18 mouse cellular contexts compared by ENCODE assay signal in the genomic region with DNA sequence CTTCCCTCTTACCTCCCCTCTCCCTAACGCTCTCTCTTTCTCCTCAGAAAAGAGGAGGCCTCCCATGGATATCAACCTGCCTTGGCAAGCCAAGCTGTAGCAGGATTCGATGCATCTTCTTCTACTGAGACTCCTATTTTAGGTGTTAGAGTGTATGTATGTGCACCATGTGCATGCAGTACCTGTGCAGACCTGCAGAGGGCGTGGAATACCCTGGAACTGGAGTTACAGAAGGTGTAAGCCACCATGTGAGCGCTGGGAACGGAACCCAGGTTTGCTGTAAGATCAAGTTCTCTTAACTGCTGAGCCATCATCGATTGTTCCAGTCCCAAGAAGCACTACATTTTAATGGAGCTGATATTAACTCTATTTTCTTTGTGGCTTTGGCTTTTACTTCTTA.
A peak's percentile ranks its signal among the peaks of the same experiment; 100 is the strongest.
DNase-seq lines count a peak whose midpoint lies in the region; ATAC-seq and TF ChIP-seq lines count a peak whose summit lies in the region.
"Had no signal": no experiment of that assay in that cellular context is flagged by ENCODE, and none has a peak within 500 bp of the region (broad histone marks: within the 10 kb centered on the region; RNA-seq: fewer than 3 reads in every experiment).

No protein-coding gene starts in this region.

- DNase-seq in forebrain, postnatal 0 days = no peak
- DNase-seq in forebrain, embryonic 10.5 days (ENCODE audit: extremely low spot score, low spot score) = no peak
- no peak for DNase-seq in left cerebral cortex, adult 2 months (ENCODE audit: extremely low spot score in 1 of 2, low spot score in 2 of 2)
- DNase-seq in left cerebral cortex, adult 11 months (ENCODE audit: low spot score) = no peak
- no peak for DNase-seq in testis, postnatal 10 days (ENCODE audit: low spot score)
- no peak for DNase-seq in T-cell, adult 2 months (ENCODE audit: low spot score)
- DNase-seq in B cell, adult 2 months = no peak
- DNase-seq: adrenal gland, postnatal 36 days; cerebellum, postnatal 14 days; gastrocnemius, postnatal 25 days; kidney, postnatal 25 days; right cerebral cortex, postnatal 4 days; thymus, postnatal 14 days had no signal

- peak; percentile 36; the same call in 1 of the 2 replicates for TF ChIP-seq CTCF in forebrain, postnatal 0 days (IDR thresholded peaks at IDR 0.05; ENCODE audit: low read depth)
- TF ChIP-seq CTCF in left cerebral cortex, adult 2 months (IDR thresholded peaks at IDR 0.05) = peak; percentile 5; the same call in 1 of the 2 replicates
- peak; percentile 69; the same call in 1 of the 2 replicates for TF ChIP-seq CTCF in testis, adult 2 months (IDR thresholded peaks at IDR 0.05; ENCODE audit: control insufficient read depth, insufficient read depth, insufficient replicate concordance, low read depth, low read length)

- no peak overlapping the region for H3K9ac ChIP-seq in forebrain, postnatal 0 days
- H3K9ac ChIP-seq: heart, embryonic 12.5 days; liver, embryonic 15.5 days; neural tube, embryonic 13.5 days had no signal

- no peak overlapping the region for H3K4me2 ChIP-seq in forebrain, postnatal 0 days (ENCODE audit: low read depth)
- H3K4me2 ChIP-seq: heart, embryonic 12.5 days; liver, embryonic 15.5 days; neural tube, embryonic 13.5 days had no signal

- no peaks in the 10 kb centered on the region for H3K9me3 ChIP-seq in forebrain, postnatal 0 days (ENCODE audit: low read length)
- no peaks in the 10 kb centered on the region for H3K9me3 ChIP-seq in forebrain, embryonic 10.5 days
- H3K9me3 ChIP-seq: liver, embryonic 15.5 days; neural tube, embryonic 13.5 days had no signal

- TF ChIP-seq POLR2A in testis, adult 2 months (IDR thresholded peaks at IDR 0.05; ENCODE audit: control insufficient read depth, low read depth, low read length) = no peak

- ATAC-seq in forebrain, postnatal 0 days = no peak
- ATAC-seq: forebrain, embryonic 16.5 days had no signal

- no peaks in the 10 kb centered on the region for H3K27me3 ChIP-seq in forebrain, postnatal 0 days (ENCODE audit: insufficient read depth, low read length)
- H3K27me3 ChIP-seq in forebrain, embryonic 10.5 days (ENCODE audit: poor library complexity, severe bottlenecking) = no peaks in the 10 kb centered on the region
- no peaks in the 10 kb centered on the region for H3K27me3 ChIP-seq in testis, adult 2 months (ENCODE audit: control insufficient read depth, insufficient read depth, low read length)
- H3K27me3 ChIP-seq: heart, embryonic 12.5 days; liver, embryonic 15.5 days; neural tube, embryonic 13.5 days had no signal

- intact Hi-C loops in left cerebral cortex, adult 2 months (cut with DNase I) = no loop called here

- WGBS in forebrain, postnatal 0 days = 80% methylated on average over 6 of the region's 6 CpGs
- 83% methylated on average over 6 of the region's 6 CpGs for WGBS in forebrain, embryonic 10.5 days

- no peaks in the 10 kb centered on the region for H3K4me1 ChIP-seq in forebrain, postnatal 0 days (ENCODE audit: insufficient read depth)
- peaks cover 4% of the 10 kb centered on the region for H3K4me1 ChIP-seq in forebrain, embryonic 10.5 days
- H3K4me1 ChIP-seq in testis, adult 2 months (ENCODE audit: control insufficient read depth, insufficient read depth, low read length) = no peaks in the 10 kb centered on the region
- H3K4me1 ChIP-seq: heart, embryonic 12.5 days; liver, embryonic 15.5 days; neural tube, embryonic 13.5 days had no signal

- no peaks in the 10 kb centered on the region for H3K36me3 ChIP-seq in forebrain, postnatal 0 days (ENCODE audit: insufficient read depth)
- no peaks in the 10 kb centered on the region for H3K36me3 ChIP-seq in forebrain, embryonic 10.5 days (replicated peaks)
- no peaks in the 10 kb centered on the region for H3K36me3 ChIP-seq in testis, adult 2 months (ENCODE audit: control insufficient read depth, insufficient read depth, low read length)
- H3K36me3 ChIP-seq: heart, embryonic 12.5 days; liver, embryonic 15.5 days; neural tube, embryonic 13.5 days had no signal

- no peak overlapping the region for H3K27ac ChIP-seq in forebrain, postnatal 0 days (ENCODE audit: low read depth, low read length)
- no peak overlapping the region for H3K27ac ChIP-seq in forebrain, embryonic 10.5 days
- H3K27ac ChIP-seq in left cerebral cortex, adult 2 months = no peak overlapping the region
- H3K27ac ChIP-seq in testis, adult 2 months (ENCODE audit: control insufficient read depth, insufficient read depth, low read depth, low read length) = no peak overlapping the region
- H3K27ac ChIP-seq: liver, embryonic 15.5 days; neural tube, embryonic 13.5 days had no signal

- H3K4me3 ChIP-seq in forebrain, postnatal 0 days (ENCODE audit: low read depth, low read length) = no peak overlapping the region
- H3K4me3 ChIP-seq in forebrain, embryonic 10.5 days = no peak overlapping the region
- no peak overlapping the region for H3K4me3 ChIP-seq in left cerebral cortex, adult 2 months
- H3K4me3 ChIP-seq in testis, adult 2 months (ENCODE audit: control insufficient read depth, low read depth, low read length) = no peak overlapping the region
- H3K4me3 ChIP-seq: heart, embryonic 12.5 days; liver, embryonic 15.5 days; neural tube, embryonic 13.5 days had no signal

Comparison
In these comparisons a context has a peak if more than half of its experiments do, and no peak if none do; other contexts are left out.
1. CTCF ChIP-seq: peak in every context shown above with its lines; median percentile 69 in testis, adult 2 months; 36 in forebrain, postnatal 0 days; 5 in left cerebral cortex, adult 2 months.